Mouse (Mus musculus): ENCODE measurements at regions not wholly inside any gene's neighbourhood (a gene's known extent, or its start where the extent isn't known, plus 50 kb on each side); places are given as distances from the start of the nearest gene placed in this dataset.

- no peak for DNase-seq (ENCODE audit: low spot score in 2 of 2)
These were observed 104.8 kb upstream of the E030018B13Rik start for GRCm38 (mm10) chr7:63811816-63812215.

GRCm38 (mm10) chr7:63815531-63815930 lies 101.1 kb upstream of the E030018B13Rik start:
- DNase-seq (ENCODE audit: low spot score in 2 of 2): no peak

DNA sequence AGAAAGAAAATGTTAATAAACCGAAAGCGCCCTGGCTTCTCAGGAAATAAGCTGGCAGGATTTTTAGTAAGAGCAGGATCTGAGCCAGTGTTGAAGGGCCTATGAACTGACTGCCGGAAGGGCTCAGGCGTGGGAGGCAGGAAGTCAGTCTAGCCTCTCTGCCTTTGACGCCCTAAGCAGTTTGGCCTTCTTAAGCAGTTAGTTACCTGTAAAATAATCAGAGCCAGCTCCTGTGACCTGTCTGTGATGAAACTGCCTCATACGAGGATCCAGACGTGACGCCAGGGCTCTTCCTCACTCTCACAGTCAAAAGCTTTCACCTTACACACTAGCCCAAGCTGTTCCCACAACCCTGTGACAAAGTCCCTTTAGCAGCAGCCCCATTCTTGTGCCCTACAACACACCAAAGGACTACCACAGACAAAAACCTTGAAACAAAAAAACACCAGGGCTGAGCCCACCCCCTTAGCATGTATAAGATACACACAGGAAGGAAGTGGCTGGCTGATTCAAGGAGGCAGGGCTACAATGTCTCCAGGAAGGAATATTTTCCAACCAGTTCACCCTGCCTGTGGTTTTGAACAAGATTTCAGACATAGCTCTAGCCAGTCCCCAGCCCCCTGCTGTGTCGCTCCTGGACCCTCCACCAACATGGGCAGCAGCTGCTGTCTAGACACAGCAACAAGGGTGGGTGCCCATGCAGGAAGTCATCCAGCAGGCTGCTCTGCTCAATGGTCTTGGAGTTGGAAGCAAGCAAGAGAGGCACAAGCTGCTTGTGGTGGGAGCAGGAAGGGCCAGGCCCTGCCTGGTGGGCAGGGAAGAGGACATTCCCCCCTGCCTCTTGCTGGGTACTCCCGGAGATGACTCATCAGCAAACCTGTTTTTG lies 100.4 kb upstream of the E030018B13Rik start:
- no peak for DNase-seq (ENCODE audit: low spot score in 2 of 2)

DNA sequence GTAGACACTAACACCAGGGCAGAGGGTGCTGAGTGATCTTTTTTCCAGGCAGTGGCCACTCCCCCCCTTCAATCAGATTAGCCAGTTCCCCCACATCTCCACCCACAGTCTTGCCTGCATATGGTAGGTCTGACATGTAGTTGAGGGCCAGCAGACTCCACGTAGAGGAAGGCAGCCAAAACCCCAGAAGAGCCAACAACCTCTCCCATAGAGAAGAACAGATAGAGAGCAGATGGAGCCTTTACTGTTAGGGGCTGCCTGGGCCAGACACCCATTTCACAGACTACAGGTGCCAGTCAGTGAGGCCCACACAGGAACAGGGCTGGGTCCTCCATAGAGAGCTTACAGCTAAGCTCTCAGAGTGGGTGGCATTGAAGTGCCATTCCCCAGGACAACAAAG lies 99.2 kb upstream of the E030018B13Rik start:
- peak in 1 of 2 experiments; percentile 17 for DNase-seq (ENCODE audit: low spot score in 2 of 2)

- DNase-seq (ENCODE audit: low spot score in 2 of 2): no peak
These were observed 98.6 kb upstream of the E030018B13Rik start for GRCm38 (mm10) chr7:63818105-63818504.

- DNase-seq (ENCODE audit: low spot score in 2 of 2): no peak
These were observed 96.4 kb upstream of the E030018B13Rik start for GRCm38 (mm10) chr7:63820286-63820685.

GRCm38 (mm10) chr7:63822001-63822400 lies 94.7 kb upstream of the E030018B13Rik start:
- no peak for DNase-seq (ENCODE audit: low spot score in 2 of 2)

GRCm38 (mm10) chr7:63824009-63824408 lies 92.6 kb upstream of the E030018B13Rik start:
- DNase-seq (ENCODE audit: low spot score in 2 of 2): no peak

GRCm38 (mm10) chr7:63829362-63829920 lies 87.2 kb upstream of the E030018B13Rik start:
- peak in 1 of 2 experiments; percentile 22 for DNase-seq (ENCODE audit: low spot score in 2 of 2)

DNA sequence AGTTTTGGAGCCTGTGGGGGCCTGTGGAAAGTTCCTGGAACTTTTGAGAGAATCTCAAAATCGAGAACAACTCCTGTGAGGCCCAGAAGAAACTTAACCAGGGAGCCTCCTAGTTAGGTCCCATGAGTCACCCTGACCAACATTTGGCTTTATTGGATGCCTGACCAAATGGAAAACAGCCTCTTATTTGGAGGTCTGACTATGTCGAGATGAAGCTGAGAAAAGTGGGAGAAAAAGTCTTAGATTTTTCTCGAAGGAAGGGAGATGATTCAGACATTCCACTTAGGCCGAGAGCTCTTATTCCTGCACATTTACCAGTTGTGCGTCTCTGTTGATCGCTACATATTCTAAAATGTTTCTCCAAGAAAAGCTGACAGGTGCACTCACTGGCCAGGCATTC lies 83.0 kb upstream of the E030018B13Rik start:
- DNase-seq (ENCODE audit: low spot score in 2 of 2): no peak

DNA sequence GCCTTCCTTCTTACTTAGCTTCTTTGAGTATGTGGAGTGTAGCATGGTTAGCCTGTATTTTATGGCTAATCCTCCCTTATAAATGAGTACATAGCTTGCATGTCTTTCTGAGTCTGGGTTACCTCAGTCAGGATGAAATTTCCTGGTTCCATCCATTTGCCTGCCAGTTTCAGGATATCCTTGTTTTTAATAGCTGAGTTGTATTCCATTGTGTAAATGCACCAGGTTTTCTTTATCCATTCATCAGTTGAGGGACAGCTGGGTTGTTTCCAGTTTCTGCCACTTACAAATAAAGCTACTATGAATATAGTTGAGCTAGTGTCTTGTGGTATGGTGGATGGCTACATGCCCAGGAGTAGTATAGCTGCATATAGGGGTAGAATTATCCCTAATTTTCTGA lies 80.7 kb upstream of the E030018B13Rik start:
- DNase-seq (ENCODE audit: low spot score in 2 of 2): no peak

Measured in layer of hippocampus, adult 18-20 months (tissue).